Mouse (Mus musculus) stomach, embryonic 16.5 days (tissue): ENCODE results near the gene Pdia3. TPM values are rescaled to one million over a fixed set of nuclear protein-coding genes. Genes with fewer than 3 reads are reported as not detected.

Source experiments
- ATAC-seq: fragments of 200-750 bp; cut with Nextera tagmentation; 2 replicates; pipeline ENCODE4 v1.8.0; 2017; ENCODE audit warnings: moderate number of reproducible peaks, moderate TSS enrichment; ENCODE audit not compliant: insufficient read depth, low FRiP score
- H3K27ac ChIP-seq: fragments of 300-500 bp; sonication (generic); 2 replicates; pipeline ENCODE4 v1.5.1; 2014; ENCODE audit warnings: low read length
- H3K27me3 ChIP-seq: fragments of 300-500 bp; sonication (generic); 2 replicates; pipeline ENCODE4 v1.6.1; 2014; ENCODE audit warnings: low read length, control low read depth, mixed read lengths; ENCODE audit not compliant: control insufficient read depth, insufficient read depth
- H3K36me3 ChIP-seq: fragments of 300-500 bp; sonication (generic); 2 replicates; pipeline ENCODE4 v1.6.1; 2014; ENCODE audit warnings: low read length; ENCODE audit not compliant: control insufficient read depth, insufficient read depth
- H3K4me1 ChIP-seq: fragments of 300-500 bp; sonication (generic); 2 replicates; pipeline ENCODE4 v1.6.1; 2014; ENCODE audit warnings: low read length, control low read depth, mixed read lengths; ENCODE audit not compliant: control insufficient read depth, insufficient read depth
- H3K4me2 ChIP-seq: fragments of 300-500 bp; sonication (generic); 2 replicates; pipeline ENCODE4 v1.6.1; 2014; ENCODE audit warnings: low read depth, low read length, mixed read lengths
- H3K4me3 ChIP-seq: fragments of 300-500 bp; sonication (generic); replicated peaks from 2 replicates; pipeline ENCODE4 v1.5.1; 2014; ENCODE audit warnings: mild to moderate bottlenecking, low read length
- H3K9ac ChIP-seq: fragments of 300-500 bp; sonication (generic); 2 replicates; pipeline ENCODE4 v1.6.1; 2014; ENCODE audit warnings: low read length
- H3K9me3 ChIP-seq: fragments of 300-500 bp; sonication (generic); replicated peaks from 2 replicates; pipeline ENCODE4 v1.6.1; 2016; ENCODE audit warnings: low read length, control low read depth; ENCODE audit not compliant: control insufficient read depth
- WGBS: fragments of 180-500 bp; shearing (Covaris S2); extraction: QIAGEN DNeasy Blood & Tissue Kit; methylation state at CpG from one replicate; pipeline ENCODE4 v1.1.7; 2014; 5-methylcytosine and 5-hydroxymethylcytosine counted together
- polyA plus RNA-seq: library from polyadenylated mRNA; unstranded; fragments of >200 nt; fragmentation: Nextera tagmentation; extraction: Ambion mirVana; gene quantifications from 2 replicates; pipeline ENCODE4 v1.2.1, GENCODE M21; 2015

Gene Pdia3
- polyA plus RNA-seq, 1 experiment from 2014 or later, result 909 TPM

- ATAC-seq, result no peak
- H3K4me3 ChIP-seq, result no peak overlapping the region
- H3K4me1 ChIP-seq, result peaks cover 11% of the 10 kb centered on the region
- no peak overlapping the region for H3K27ac ChIP-seq
- no peaks in the 10 kb centered on the region for H3K9me3 ChIP-seq
- 75% methylated on average over 4 of the region's 4 CpGs for WGBS
- H3K4me2 ChIP-seq, result no peak overlapping the region
- H3K36me3 ChIP-seq, result peaks cover 28% of the 10 kb centered on the region
- H3K27me3 ChIP-seq, result no peaks in the 10 kb centered on the region
- no peak overlapping the region for H3K9ac ChIP-seq
Measured at GRCm38 (mm10) chr2:121439746-121440145, 26.2 kb downstream of the Pdia3 start.

GRCm38 (mm10) chr2:121440834-121441605 lies 27.4 kb downstream of the Pdia3 start:
- H3K9me3 ChIP-seq, result no peaks in the 10 kb centered on the region
- H3K27me3 ChIP-seq, result no peaks in the 10 kb centered on the region
- H3K4me2 ChIP-seq, result no peak overlapping the region
- ATAC-seq, result no peak
- no peak overlapping the region for H3K27ac ChIP-seq
- H3K4me3 ChIP-seq, result no peak overlapping the region
- peaks cover 16% of the 10 kb centered on the region for H3K36me3 ChIP-seq
- WGBS, result 53% methylated on average over 5 of the region's 5 CpGs
- H3K4me1 ChIP-seq, result peaks cover 11% of the 10 kb centered on the region
- H3K9ac ChIP-seq, result no peak overlapping the region

GRCm38 (mm10) chr2:121441800-121442199 lies 28.2 kb downstream of the Pdia3 start:
- Histone ChIP-seq H3K27me3 (no peaks in the 10 kb centered on the region), H3K4me1 (peaks cover 11% of the 10 kb centered on the region), H3K4me2 (peak overlapping the region; percentile 81), H3K27ac (no peak overlapping the region), H3K9ac (peak overlapping the region; percentile 60), H3K4me3 (peak overlapping the region; percentile 53), H3K36me3 (peaks cover 16% of the 10 kb centered on the region), H3K9me3 (no peaks in the 10 kb centered on the region)
- no peak for ATAC-seq
- WGBS, result 7% methylated on average over 11 of the region's 11 CpGs

DNA sequence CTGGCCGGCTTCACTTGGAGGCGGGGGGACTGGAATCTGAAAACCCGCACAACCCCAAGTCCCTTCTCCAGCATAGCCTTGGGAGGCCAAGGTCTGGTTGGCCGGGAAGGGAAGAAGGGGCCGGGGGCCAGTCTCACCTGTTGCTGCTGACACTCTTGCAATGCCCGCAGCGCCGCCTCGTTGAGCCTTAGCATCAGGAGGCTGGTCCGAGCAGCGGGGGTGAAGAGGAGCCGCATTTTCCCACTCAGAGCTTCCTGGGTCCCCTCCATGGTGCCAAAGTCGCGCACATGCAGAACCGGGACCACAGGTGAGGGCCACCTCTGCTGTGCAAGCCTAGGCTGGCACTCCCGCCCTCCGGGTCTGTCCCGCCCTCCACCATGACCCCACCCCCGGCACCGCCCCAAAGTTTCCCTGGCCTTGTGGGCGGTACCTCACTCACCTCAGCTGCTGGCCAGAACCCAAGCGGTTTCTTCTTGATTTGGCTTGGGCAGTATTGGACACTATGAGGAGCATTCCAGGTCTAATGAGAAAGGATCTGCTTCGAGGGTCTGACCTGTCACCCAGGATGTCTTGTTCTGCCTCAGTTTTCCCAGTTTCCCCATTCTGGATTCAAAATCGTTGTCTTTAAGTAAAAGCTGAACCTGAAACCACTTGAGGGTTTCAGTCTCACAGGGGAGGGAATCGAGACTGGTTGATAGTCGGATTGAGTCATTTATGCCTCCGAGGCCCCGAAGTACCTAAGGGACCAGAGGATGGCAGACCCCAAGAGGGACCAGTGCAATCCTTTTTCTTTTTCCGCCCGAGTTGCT lies 28.9 kb downstream of the Pdia3 start:
- Histone ChIP-seq H3K9ac (peak overlapping the region; percentile 60), H3K27me3 (no peaks in the 10 kb centered on the region), H3K9me3 (no peaks in the 10 kb centered on the region), H3K36me3 (peaks cover 12% of the 10 kb centered on the region), H3K27ac (no peak overlapping the region), H3K4me1 (peaks cover 11% of the 10 kb centered on the region), H3K4me3 (peak overlapping the region; percentile 53), H3K4me2 (peak overlapping the region; percentile 81)
- ATAC-seq, result peak; percentile 93
- WGBS, result under 1% methylated on average over 30 of the region's 30 CpGs

DNA sequence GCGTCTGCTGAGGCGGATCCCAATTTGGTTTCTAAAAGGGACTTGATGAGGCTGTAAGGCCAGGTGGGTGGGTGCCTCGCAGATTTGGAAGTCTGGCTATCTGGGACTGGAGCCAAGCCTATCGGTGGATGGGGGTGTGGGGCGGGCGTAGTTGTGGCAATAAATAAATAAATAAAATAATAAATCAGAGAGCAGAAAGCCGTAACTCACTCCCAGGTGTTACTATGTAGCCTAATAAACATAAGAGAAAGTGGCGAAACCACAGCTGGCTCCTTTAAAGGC lies 29.4 kb downstream of the Pdia3 start:
- peaks cover 6% of the 10 kb centered on the region for H3K36me3 ChIP-seq
- peak overlapping the region; percentile 53 for H3K4me3 ChIP-seq
- peak overlapping the region; percentile 81 for H3K4me2 ChIP-seq
- WGBS, result 7% methylated on average over 8 of the region's 8 CpGs
- ATAC-seq, result no peak
- H3K9me3 ChIP-seq, result no peaks in the 10 kb centered on the region
- no peaks in the 10 kb centered on the region for H3K27me3 ChIP-seq
- peaks cover 11% of the 10 kb centered on the region for H3K4me1 ChIP-seq
- no peak overlapping the region for H3K27ac ChIP-seq
- peak overlapping the region; percentile 60 for H3K9ac ChIP-seq

DNA sequence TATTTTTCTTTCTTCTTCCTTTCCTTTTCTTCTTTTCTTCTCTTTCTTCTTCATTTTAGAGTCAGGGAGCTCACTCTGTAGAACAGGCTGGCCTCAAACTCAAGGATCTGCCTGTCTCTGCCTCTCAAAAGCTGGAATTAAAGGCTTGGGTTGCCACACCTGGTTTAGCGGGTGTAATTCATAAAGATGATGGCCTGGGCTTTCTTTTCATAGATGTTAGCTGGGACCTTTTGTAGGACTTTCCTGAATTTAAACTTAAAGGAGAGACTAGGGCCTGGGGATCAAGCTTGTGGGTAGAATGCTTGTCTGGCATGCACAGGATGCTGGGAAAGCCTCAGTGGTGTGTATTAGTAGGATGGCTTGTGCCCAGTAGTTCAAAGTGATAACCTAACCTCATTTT lies 30.6 kb downstream of the Pdia3 start, which contains the start of gene Ell3:
Gene Ell3, minus strand, starts transcription at position 101 of the 400 bp plus-strand sequence.
- Histone ChIP-seq H3K27ac (no peak within 1 kb of the TSS), H3K4me3 (no peak within 1 kb of the TSS), H3K27me3 (no peaks in the 10 kb centered on the region), H3K36me3 (0 out of 2 replicates have a peak, but pooled peaks cover 3% of the 10 kb centered on the region), H3K4me1 (peaks cover 11% of the 10 kb centered on the region), H3K9me3 (no peaks in the 10 kb centered on the region), H3K9ac (no peak within 1 kb of the TSS), H3K4me2 (peak within 1 kb of the TSS; percentile 81)
- no peak for ATAC-seq
- 86% methylated on average over 1 of the region's 1 CpGs for WGBS

- Histone ChIP-seq H3K4me1 (peaks cover 11% of the 10 kb centered on the region), H3K9me3 (no peaks in the 10 kb centered on the region), H3K27me3 (no peaks in the 10 kb centered on the region), H3K27ac (no peak overlapping the region), H3K4me3 (no peak overlapping the region), H3K9ac (no peak overlapping the region), H3K36me3 (no peaks in the 10 kb centered on the region), H3K4me2 (no peak overlapping the region)
- no peak for ATAC-seq
- 77% methylated on average over 3 of the region's 3 CpGs for WGBS
Measured at GRCm38 (mm10) chr2:121445117-121445516, 31.5 kb downstream of the Pdia3 start.

DNA sequence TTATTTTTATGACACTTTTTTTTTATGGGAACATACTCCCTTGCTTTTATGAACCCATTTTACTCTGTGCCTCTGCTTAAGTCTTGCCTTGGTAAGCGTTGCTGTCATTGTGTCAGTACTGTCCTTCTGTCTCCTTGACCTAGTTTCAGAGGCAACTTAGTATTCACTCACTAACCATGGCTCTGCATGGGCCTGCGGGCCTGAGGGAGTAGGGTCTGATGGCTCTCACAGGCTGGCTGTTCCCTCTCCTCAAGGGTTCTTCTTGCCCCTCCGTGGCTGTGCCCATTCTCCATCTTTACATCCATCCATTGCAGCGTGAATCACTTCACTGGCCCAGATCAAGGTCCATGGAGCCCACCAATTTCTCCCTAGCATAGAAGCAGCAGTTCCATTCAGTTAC lies 32.9 kb downstream of the Pdia3 start:
- Histone ChIP-seq H3K27me3 (no peaks in the 10 kb centered on the region), H3K9ac (no peak overlapping the region), H3K27ac (no peak overlapping the region), H3K4me3 (no peak overlapping the region), H3K36me3 (no peaks in the 10 kb centered on the region), H3K4me1 (peaks cover 22% of the 10 kb centered on the region), H3K9me3 (no peaks in the 10 kb centered on the region), H3K4me2 (no peak overlapping the region)
- 86% methylated on average over 4 of the region's 4 CpGs for WGBS
- no peak for ATAC-seq

DNA sequence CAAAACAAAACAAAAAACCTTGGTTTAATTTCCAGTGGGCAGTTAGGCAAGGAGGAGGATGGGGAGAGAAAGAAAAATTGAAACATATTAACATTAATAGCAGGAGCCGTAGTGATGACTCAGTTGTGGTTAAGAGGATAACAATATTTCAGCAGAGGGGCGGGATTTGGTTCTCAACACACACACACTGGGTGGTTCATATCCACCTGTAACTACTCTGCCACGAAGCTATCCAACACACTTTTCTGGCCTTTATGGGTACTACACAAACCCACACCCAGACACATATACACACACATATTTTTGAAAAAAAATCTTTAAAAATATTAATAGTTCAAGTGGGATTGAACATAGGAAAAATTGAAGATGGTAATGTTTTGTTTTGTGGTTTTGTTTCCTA lies 33.4 kb downstream of the Pdia3 start:
- ATAC-seq, result no peak
- no peak overlapping the region for H3K4me3 ChIP-seq
- no peak overlapping the region for H3K4me2 ChIP-seq
- H3K27ac ChIP-seq, result no peak overlapping the region
- 72% methylated on average over 3 of the region's 3 CpGs for WGBS
- H3K9me3 ChIP-seq, result no peaks in the 10 kb centered on the region
- H3K4me1 ChIP-seq, result peaks cover 18% of the 10 kb centered on the region
- no peaks in the 10 kb centered on the region for H3K27me3 ChIP-seq
- H3K36me3 ChIP-seq, result no peaks in the 10 kb centered on the region
- H3K9ac ChIP-seq, result no peak overlapping the region
